Mouse (Mus musculus): ENCODE data around the gene Aqp2. TPM values are rescaled to one million over a fixed set of nuclear protein-coding genes. Genes with fewer than 3 reads are reported as not detected.

Gene Aqp2
- total and polyA plus RNA-seq, 3 experiments = not detected

DNA sequence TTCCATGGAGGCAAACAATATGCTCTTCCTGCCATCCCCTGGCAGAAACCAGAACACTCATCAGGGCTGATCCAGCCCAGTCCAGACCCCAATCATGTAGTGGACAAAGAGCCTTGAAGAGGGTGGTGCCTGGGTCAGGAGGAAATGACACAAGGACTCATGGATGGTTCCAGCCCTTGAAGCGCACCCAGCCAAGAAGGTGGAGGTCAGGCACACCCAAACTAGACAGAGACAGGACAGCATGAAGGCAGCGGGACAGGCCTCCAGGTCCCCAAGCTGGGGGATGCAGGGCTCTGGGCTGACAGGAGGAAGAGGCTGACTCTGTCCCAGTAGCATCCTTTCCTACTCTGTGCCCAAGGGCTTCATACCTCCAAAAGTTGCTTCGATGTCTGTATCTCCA is 7.7 kb downstream of the Aqp2 start:
- H3K27ac ChIP-seq (ENCODE audit: control insufficient read depth, low read depth, low read length) = no peak overlapping the region
- peaks cover 2 to 6% of the 10 kb centered on the region in 2 experiments; a peak in 3 of 4 replicates for H3K27me3 ChIP-seq (ENCODE audit: control insufficient read depth in 1 of 2, insufficient read depth in 2 of 2, low read length in 2 of 2)
- no peak for DNase-seq (ENCODE audit: low read depth, low spot score)
- no peak overlapping the region for H3K4me3 ChIP-seq (ENCODE audit: control insufficient read depth in 1 of 2, insufficient read depth in 1 of 2, low read depth in 2 of 2, low read length in 2 of 2)
- TF ChIP-seq CTCF (IDR thresholded peaks at IDR 0.05 in 2 of 3, conservative IDR thresholded peaks at IDR 0.05 in 1 of 3; ENCODE audit: control insufficient read depth in 1 of 3, insufficient read depth in 1 of 3, low read depth in 2 of 3, low read length in 3 of 3, poor library complexity in 1 of 3, severe bottlenecking in 1 of 3) = no peak
- TF ChIP-seq POLR2A (IDR thresholded peaks at IDR 0.05; ENCODE audit: control insufficient read depth in 1 of 2, insufficient read depth in 1 of 2, low read depth in 1 of 2, low read length in 2 of 2, poor library complexity in 1 of 2) = no peak
- no peak for TF ChIP-seq BHLHE40 (IDR thresholded peaks at IDR 0.05; ENCODE audit: borderline replicate concordance, low read depth, low read length)
- TF ChIP-seq TCF12 (IDR thresholded peaks at IDR 0.05; ENCODE audit: low read depth, low read length) = no peak
- TF ChIP-seq MYC (IDR thresholded peaks at IDR 0.05; ENCODE audit: low read depth, low read length) = no peak
- TF ChIP-seq JUND (IDR thresholded peaks at IDR 0.05; ENCODE audit: low read depth, low read length) = no peak
- no peak for TF ChIP-seq SMC3 (IDR thresholded peaks at IDR 0.05; ENCODE audit: low read depth, low read length)
- no peak for TF ChIP-seq TBP (IDR thresholded peaks at IDR 0.05; ENCODE audit: low read depth, low read length)
- no peaks in the 10 kb centered on the region for H3K4me1 ChIP-seq (ENCODE audit: control insufficient read depth in 1 of 2, insufficient read depth in 2 of 2, low read length in 2 of 2)
- no peaks in the 10 kb centered on the region for H3K79me2 ChIP-seq (ENCODE audit: control insufficient read depth, insufficient read depth, low read length, poor library complexity)
- H3K9ac ChIP-seq (ENCODE audit: control insufficient read depth, low read depth, low read length, poor library complexity, severe bottlenecking) = no peak overlapping the region
- H3K9me3 ChIP-seq (replicated peaks; ENCODE audit: insufficient read depth, low read length) = no peaks in the 10 kb centered on the region
- H3K36me3 ChIP-seq (ENCODE audit: control insufficient read depth in 1 of 2, insufficient read depth in 2 of 2, low read length in 2 of 2) = no peaks in the 10 kb centered on the region

DNA sequence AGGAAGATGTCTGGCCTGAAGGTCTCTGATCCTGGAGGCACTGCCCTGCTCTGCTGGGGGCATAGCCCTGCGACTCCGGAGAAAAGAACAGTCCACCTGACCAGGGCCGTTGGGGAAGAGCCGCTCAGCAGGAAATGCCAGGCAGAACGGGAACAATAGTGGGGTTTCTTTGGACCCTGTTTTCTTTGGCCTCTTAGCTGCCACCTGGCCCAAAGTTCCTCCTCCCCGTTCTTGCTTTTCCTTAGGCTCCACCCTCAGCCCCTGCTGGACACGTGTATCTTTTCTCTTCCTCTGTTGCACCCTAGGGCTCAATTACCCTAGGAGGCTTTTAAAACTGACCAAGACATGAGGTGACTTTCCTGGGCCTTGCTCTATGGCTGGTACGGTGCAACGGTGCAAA is 10.4 kb downstream of the Aqp2 start:
- Histone ChIP-seq H3K9me3 (replicated peaks; ENCODE audit: insufficient read depth, low read length) (no peaks in the 10 kb centered on the region), H3K79me2 (ENCODE audit: control insufficient read depth, insufficient read depth, low read length, poor library complexity) (no peaks in the 10 kb centered on the region), H3K9ac (ENCODE audit: control insufficient read depth, low read depth, low read length, poor library complexity, severe bottlenecking) (no peak overlapping the region), H3K4me1 (ENCODE audit: control insufficient read depth in 1 of 2, insufficient read depth in 2 of 2, low read length in 2 of 2) (no peaks in the 10 kb centered on the region), H3K36me3 (ENCODE audit: control insufficient read depth in 1 of 2, insufficient read depth in 2 of 2, low read length in 2 of 2) (no peaks in the 10 kb centered on the region), H3K4me3 (ENCODE audit: control insufficient read depth in 1 of 2, insufficient read depth in 1 of 2, low read depth in 2 of 2, low read length in 2 of 2) (no peak overlapping the region), H3K27me3 (ENCODE audit: control insufficient read depth in 1 of 2, insufficient read depth in 2 of 2, low read length in 2 of 2) (no peaks in the 10 kb centered on the region; a peak in 1 of 4 replicates), H3K27ac (ENCODE audit: control insufficient read depth, low read depth, low read length) (no peak overlapping the region)
- TF ChIP-seq POLR2A (IDR thresholded peaks at IDR 0.05; ENCODE audit: control insufficient read depth in 1 of 2, insufficient read depth in 1 of 2, low read depth in 1 of 2, low read length in 2 of 2, poor library complexity in 1 of 2) = no peak
- TF ChIP-seq MXI1 (IDR thresholded peaks at IDR 0.05; ENCODE audit: low read depth, low read length) = no peak
- no peak for TF ChIP-seq CTCF (IDR thresholded peaks at IDR 0.05 in 2 of 3, conservative IDR thresholded peaks at IDR 0.05 in 1 of 3; ENCODE audit: control insufficient read depth in 1 of 3, insufficient read depth in 1 of 3, low read depth in 2 of 3, low read length in 3 of 3, poor library complexity in 1 of 3, severe bottlenecking in 1 of 3)
- TF ChIP-seq NELFE (IDR thresholded peaks at IDR 0.05; ENCODE audit: low read depth, low read length) = no peak
- no peak for TF ChIP-seq HCFC1 (IDR thresholded peaks at IDR 0.05; ENCODE audit: low read depth, low read length)
- no peak for DNase-seq (ENCODE audit: low read depth, low spot score)

DNA sequence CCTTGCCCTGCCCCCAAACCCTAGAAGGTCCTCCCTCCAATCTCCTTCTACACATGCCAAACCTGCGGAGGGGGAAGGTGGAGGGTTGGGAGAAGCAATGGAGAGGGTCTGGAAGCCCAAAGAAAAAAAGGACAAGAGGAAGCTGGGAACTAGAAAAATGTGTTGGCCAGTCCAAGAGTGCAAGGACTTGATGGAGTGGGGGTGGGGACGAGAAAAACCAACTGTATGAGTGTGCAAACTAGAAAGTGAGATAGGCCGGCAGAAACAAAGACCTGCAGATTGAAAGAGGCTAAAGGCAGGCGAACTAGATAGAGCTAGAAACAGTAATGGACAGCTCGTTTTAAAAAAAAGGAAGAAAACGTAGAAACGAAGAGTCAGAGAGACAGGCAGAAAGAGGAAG is 10.8 kb downstream of the Aqp2 start:
- Histone ChIP-seq H3K4me1 (ENCODE audit: control insufficient read depth in 1 of 2, insufficient read depth in 2 of 2, low read length in 2 of 2) (no peaks in the 10 kb centered on the region), H3K9ac (ENCODE audit: control insufficient read depth, low read depth, low read length, poor library complexity, severe bottlenecking) (no peak overlapping the region), H3K9me3 (replicated peaks; ENCODE audit: insufficient read depth, low read length) (no peaks in the 10 kb centered on the region), H3K27me3 (ENCODE audit: control insufficient read depth in 1 of 2, insufficient read depth in 2 of 2, low read length in 2 of 2) (no peaks in the 10 kb centered on the region; a peak in 1 of 4 replicates), H3K79me2 (ENCODE audit: control insufficient read depth, insufficient read depth, low read length, poor library complexity) (no peaks in the 10 kb centered on the region), H3K27ac (ENCODE audit: control insufficient read depth, low read depth, low read length) (no peak overlapping the region), H3K4me3 (ENCODE audit: control insufficient read depth in 1 of 2, insufficient read depth in 1 of 2, low read depth in 2 of 2, low read length in 2 of 2) (no peak overlapping the region), H3K36me3 (ENCODE audit: control insufficient read depth in 1 of 2, insufficient read depth in 2 of 2, low read length in 2 of 2) (no peaks in the 10 kb centered on the region)
- no peak for DNase-seq (ENCODE audit: low read depth, low spot score)
- no peak for TF ChIP-seq GATA1 (IDR thresholded peaks at IDR 0.05; ENCODE audit: low read depth, low read length)
- no peak for TF ChIP-seq KAT2A (conservative IDR thresholded peaks at IDR 0.05; ENCODE audit: low read depth, low read length)
- TF ChIP-seq NRF1 (IDR thresholded peaks at IDR 0.05; ENCODE audit: insufficient read depth, low read depth, low read length, poor library complexity, severe bottlenecking) = no peak
- no peak for TF ChIP-seq BHLHE40 (IDR thresholded peaks at IDR 0.05; ENCODE audit: borderline replicate concordance, low read depth, low read length)
- no peak for TF ChIP-seq MAZ (IDR thresholded peaks at IDR 0.05; ENCODE audit: low read depth, low read length)
- no peak for TF ChIP-seq GABPA (IDR thresholded peaks at IDR 0.05; ENCODE audit: low read depth, low read length)
- TF ChIP-seq ELF1 (IDR thresholded peaks at IDR 0.05; ENCODE audit: low read depth, low read length) = no peak
- TF ChIP-seq CTCF (IDR thresholded peaks at IDR 0.05 in 2 of 3, conservative IDR thresholded peaks at IDR 0.05 in 1 of 3; ENCODE audit: control insufficient read depth in 1 of 3, insufficient read depth in 1 of 3, low read depth in 2 of 3, low read length in 3 of 3, poor library complexity in 1 of 3, severe bottlenecking in 1 of 3) = no peak
- no peak for TF ChIP-seq CHD2 (IDR thresholded peaks at IDR 0.05; ENCODE audit: low read length)
- TF ChIP-seq MXI1 (IDR thresholded peaks at IDR 0.05; ENCODE audit: low read depth, low read length) = no peak
- TF ChIP-seq E2F4 (IDR thresholded peaks at IDR 0.05; ENCODE audit: borderline replicate concordance, low read depth, low read length) = no peak
- TF ChIP-seq EP300 (IDR thresholded peaks at IDR 0.05; ENCODE audit: low read depth in 1 of 2, low read length in 2 of 2) = no peak
